Mouse (Mus musculus) neural tube, embryonic 10.5 days (tissue): Measurements from ENCODE around the gene Slco4a1.
A peak's percentile ranks its signal among the peaks of the same experiment; 100 is the strongest.

ENCODE experiments used
- DNase-seq: peaks from one replicate; pipeline ENCODE4 v3.0.0-alpha.2; 2017; ENCODE audit warnings: low spot score; ENCODE audit errors: extremely low spot score

Gene Slco4a1

GRCm38 (mm10) chr2:180455723-180456698, at the start of gene Slco4a1:
Slco4a1 (plus strand) TSS chr2:180456245.
- DNase-seq, result peak; percentile 91

DNA sequence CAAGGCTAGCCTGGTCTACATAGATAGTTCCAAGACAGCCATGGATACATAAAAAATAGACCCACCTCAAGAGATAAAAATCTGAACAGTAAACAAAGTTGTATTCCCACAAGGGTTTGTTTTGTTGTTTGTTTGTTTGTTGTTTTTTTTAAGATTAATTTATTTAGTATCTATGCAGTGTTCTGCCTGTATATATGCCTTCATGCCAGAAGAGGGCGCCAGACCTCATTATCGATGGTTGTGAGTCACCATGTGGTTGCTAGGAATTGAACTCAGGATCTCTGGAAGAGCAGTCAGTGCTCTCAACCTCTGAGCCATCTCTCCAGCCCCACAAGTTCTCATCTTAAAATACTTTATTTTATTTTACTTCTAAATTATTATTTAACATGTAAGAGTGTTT, 47.6 kb upstream of the Slco4a1 start:
- DNase-seq, result no peak

DNA sequence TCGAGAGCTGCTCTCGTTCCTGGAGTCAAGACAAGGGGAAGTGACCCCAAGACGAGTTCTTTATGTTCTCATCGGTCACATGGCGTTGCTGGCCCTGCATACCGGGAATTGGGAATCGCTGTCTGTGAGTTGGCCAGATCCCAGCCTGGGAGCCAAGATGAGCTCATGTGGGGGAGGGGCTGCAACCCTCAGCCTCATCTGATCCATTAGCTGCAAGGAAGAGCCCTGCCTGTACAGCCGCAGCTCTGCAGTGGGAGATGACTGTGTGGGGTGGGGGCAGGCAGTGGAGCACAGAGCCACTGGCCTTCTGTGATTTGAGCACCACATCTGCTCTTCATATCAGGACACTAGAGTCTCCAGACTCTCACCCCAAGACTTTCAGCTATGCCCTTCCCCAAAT, 45.6 kb upstream of the Slco4a1 start:
- no peak for DNase-seq

DNA sequence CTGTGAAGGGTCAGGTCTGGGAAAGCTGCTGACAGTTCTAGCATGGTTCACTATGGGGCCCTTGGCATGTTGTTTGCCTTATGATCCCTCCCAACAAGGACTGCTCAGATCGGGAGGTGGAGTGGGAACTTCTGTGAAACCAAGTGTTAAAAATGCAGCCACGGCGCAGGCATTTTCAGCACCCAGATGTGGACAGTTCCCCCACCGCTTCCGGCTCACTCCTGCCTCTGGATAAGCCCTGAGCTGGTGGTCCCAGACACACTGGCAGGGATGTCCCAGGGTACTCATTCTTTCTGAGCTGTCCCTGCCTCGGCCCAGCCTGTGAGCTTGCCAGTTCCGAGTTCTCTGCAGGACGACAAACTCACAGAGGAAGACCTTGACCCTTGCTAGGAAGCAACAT, 45.0 kb upstream of the Slco4a1 start:
- DNase-seq, result peak; percentile 62

DNA sequence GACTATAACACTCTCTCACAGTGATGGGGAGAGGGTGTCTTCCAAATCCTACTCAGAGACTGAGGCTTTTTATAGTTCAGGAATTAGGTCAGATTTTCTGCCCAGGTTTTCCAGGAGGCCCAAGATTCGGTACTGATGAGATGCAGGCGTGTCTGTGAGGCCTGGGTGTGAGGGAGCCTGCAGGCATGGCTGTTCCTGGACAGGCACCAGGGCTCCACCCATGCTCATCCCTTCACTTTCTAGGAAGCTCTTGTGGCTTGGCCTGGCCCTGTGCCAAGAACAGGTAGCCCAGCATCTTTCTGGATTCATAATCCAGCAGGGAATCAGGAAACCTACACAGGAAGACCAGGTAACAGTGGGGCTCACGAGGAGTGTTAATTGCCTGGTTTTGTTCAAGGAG, 40.4 kb upstream of the Slco4a1 start:
- no peak for DNase-seq

DNA sequence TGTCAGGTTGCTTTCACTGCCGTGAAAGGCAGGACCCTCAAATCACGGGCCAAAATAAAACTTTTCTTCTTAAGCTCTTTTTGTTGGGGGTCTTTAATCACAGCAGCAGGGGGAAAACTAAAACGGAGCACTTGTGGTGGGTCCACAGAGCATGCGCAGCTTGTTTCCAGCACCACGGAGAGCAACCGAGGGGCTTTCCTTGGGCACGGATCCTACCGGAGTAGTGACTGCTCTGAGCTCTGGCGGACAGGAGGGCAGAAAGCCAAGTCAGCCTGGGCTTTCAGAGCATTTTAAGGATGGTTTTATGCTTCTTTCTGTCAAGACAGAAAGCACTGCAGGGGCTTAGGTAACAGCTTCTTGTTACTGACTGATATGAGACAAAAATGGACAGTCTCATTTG, 38.3 kb upstream of the Slco4a1 start:
- peak; percentile 42 for DNase-seq

DNA sequence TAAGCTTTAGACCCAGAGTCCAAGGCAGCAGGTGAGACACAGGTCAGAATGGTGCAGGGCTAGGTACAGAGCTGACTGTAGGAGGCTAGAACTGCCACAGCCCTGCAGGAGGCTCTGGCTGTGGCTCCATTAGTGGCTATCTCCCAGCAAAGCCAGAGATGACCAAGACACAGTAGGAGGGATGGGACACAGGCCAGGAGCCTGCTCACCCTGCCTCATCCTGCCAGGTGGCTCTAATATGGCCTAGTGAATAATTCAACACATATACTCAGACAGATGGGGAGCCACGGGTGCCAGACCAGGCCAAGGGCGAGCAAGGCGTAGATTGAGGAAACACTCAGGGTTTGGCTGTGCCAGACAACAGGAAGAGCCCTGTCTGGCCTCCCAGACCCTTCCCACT, 35.4 kb upstream of the Slco4a1 start:
- no peak for DNase-seq

DNA sequence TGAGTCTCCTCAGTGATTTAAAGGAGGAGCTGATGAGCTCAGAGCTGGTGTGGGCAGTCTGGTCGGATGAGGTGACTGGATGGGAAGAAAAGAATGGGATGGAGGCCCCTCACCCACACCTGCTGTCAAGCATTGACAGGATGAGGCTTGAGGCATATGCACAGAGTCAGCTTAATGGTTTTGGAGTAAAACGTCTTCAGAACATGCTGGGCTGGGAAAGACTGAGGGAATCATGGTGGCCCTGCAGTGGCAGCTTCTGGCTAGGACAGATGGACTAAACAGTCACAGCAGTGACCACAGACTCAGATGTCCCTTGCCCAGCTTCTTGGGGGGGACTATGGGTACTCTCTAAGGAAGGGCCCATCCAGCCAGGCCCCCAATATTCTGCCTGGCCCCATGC, 30.9 kb upstream of the Slco4a1 start:
- DNase-seq, result no peak

- DNase-seq, result no peak
Observed at GRCm38 (mm10) chr2:180427073-180427472, 29.0 kb upstream of the Slco4a1 start.

- DNase-seq, result peak; percentile 30
Observed at GRCm38 (mm10) chr2:180428331-180428730, 27.7 kb upstream of the Slco4a1 start.

- DNase-seq, result no peak
Observed at GRCm38 (mm10) chr2:180430648-180431047, 25.4 kb upstream of the Slco4a1 start.

DNA sequence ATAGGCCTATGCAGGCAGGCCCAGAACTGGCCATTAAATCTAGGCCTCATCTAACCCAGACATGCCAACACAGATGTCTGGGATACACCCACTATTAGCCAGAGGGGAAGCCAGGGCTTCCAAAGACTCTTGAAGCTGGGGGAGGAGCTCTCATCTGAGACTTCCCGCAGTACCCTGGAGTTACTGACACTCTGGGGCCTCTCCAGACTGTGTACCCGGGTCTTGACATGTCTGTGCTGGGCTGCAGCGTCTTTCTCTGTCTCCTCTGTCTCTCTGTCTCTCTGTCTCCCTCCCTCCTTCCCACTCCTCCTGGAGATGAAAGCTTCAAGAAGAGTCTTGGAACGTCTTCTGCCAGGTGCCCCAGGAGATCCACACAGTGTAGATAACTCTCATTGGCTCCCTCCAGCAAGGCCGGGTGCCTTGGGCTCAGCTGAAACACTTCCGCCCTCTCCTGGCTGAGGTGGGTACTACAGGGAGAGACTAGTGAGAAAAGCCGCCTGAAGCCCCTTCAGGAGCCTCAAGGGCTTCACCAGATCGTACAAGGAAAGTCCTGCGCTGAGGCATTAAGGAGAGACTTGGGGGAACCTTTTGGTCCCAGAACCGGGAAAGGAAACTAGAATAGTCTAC, 23.9 kb upstream of the Slco4a1 start:
- DNase-seq, result peak; percentile 96

GRCm38 (mm10) chr2:180432751-180433150, 23.3 kb upstream of the Slco4a1 start:
- no peak for DNase-seq

GRCm38 (mm10) chr2:180433350-180433749, 22.7 kb upstream of the Slco4a1 start:
- DNase-seq, result no peak

DNA sequence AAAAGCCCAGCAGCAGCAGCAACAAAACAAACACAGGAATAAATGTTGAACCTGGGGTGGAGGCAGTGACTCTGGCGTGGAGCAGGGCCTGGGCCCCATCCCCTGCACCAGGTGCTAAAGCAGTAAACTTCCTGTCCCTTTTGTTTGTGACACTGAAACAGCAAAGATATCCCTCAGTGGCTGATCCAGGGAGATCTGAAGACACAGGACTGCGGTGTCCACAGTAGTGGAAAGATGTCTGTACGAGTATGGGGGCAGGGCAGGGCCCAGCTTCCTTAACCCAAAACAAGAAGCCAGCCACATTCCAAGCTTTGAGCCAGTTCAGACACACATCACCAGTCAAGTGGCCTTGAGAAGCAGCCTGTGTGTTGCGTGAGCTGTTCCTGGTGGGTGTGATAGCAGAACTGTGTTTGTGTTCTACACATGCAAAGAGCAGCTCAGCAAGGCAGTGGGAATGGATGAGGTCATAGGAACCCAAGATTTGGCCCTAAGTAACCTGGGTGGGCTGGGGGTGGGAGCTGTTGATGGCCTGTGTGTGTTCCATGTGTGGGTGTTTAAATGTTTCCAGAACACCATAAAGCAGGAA, 20.6 kb upstream of the Slco4a1 start:
- DNase-seq, result no peak

DNA sequence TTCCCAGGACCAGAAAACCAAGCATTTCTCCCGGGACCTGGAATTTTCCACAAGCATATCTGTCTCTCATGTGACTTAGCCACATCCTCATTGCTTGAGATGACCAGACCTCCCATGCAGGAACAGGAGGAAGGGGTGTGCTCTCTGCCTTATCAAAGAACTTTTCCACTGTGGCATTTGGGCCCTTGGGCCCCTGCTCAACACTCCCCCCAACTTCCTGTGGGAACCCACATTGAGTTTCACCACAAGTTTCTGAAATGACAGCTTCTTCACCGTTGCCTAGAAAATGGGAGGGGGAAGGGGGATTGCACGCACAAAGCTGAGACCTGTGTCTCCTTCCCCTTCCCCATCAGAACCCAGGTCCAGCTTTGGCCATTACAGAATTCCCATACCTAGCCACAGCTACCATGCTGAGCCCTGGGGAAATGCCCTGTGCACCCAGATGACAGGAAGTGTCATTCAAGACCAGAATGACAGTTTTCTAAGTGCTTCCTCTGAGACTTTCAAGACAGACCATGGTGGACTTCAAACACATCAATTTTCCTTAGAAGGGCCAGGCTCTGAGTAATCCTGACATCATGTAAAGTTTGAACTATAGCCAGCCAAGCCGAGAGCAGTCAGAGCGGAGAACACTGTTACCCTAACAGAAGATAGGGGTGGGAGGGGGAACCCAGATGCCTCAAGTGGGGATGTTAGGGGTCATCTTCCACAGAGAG, 18.7 kb upstream of the Slco4a1 start:
- DNase-seq, result no peak

DNA sequence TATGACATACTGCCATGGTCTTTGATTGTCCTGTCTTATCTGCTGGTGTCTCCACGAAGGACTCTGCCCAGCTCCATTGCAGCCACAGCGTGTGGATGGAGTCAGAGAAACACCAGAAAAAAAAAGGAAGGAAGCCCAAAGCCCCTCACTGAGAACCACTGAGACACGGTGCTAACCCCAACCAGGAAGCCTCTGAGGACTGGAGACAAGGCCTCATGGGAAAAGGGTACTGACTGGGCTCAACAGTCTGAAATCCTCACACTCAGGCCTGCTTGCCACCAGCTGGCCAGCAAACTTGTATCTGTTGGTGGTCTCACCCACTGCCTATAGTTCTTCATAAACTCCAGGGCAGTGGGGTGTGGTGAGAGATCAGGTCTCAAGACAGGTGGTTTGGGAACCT, 16.3 kb upstream of the Slco4a1 start:
- DNase-seq, result no peak

DNA sequence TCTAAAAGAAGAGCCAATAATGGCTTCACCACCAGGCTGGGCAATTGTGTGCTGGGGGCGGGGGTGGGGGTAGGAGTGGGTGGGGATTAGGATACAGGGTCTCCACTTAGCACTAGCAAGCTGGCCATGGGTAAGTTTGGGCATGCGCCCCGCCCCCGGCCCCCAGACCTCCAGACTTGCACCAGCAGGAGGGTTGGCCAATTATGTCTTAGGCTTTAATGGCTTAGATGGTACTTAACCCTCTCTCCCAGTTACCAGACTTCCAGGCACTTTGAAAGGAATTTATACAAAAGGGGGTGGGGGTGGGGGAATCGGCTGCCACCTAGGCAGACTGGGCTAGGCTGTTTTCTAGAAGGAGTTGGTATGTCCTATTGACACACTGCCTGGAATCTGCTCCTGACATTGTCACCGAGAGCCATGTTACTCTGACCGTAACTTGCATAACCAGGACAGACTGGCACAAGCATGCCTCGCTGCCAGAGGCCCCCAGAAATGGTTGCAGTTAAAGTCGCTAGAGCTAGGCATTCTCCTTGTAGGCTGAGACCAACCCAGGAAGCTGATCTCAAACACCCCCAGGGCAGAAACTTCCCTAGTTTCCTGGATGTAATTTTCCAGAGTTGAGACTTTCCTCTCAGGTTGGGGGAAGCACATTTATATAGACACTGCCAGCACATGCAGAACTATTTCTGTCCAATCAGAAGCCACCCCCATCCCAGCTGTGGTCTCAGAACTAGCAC, 15.3 kb upstream of the Slco4a1 start:
- no peak for DNase-seq

DNA sequence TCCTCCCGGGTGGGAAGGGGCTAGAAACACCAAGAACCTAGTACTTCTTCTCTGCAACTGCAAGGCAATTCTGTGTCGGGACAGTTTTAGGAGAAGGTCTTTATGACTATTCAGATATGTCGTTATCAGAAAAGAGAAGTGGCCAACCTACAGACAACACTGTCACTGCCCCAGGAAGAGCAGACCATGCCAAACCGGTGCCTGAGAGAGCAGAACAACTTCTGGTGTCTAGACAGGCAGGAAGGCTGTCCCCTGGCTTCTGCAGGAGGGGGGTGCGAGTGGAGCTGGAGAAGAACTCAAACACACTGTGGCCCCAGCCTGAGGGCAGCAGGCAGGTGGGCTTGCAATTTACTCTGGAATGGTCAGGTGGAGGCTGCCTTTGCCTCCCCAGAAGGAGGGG, 14.0 kb upstream of the Slco4a1 start:
- DNase-seq, result no peak

DNA sequence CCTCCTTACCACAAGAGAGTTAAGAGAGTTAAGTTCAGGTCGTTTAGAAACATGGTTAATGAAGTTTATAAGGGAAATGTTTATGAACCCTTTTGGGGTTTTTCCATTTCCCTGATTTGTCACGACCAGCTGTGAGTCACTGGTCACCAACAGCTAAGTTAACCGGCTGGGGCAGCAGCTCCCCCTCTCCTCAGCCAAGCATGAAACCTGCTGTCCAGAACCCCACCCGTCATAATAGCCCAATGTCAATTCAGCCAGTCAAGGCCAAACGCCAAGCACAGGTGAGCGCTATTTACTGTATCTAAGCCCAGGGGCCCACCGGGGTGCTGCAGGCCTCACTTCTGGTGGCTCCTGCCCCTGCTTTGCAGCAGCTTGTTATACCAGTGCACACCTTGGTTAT, 12.2 kb upstream of the Slco4a1 start:
- no peak for DNase-seq
